Comparison of ENCODE assay signal across 16 mouse cellular contexts in genomic region chr11:81492351-81492750, GRCm38 (mm10).
DNase-seq lines count a peak whose midpoint lies in the region; TF ChIP-seq lines count a peak whose summit lies in the region.
"Had no signal": no experiment of that assay in that cellular context is flagged by ENCODE, and none has a peak within 500 bp of the region (broad histone marks: within the 10 kb centered on the region; RNA-seq: fewer than 3 reads in every experiment).

No protein-coding gene starts in this region.

- TF ChIP-seq EP300 in heart, adult 2 months (IDR thresholded peaks at IDR 0.05; ENCODE audit: insufficient read depth, low read depth, low read length): no peak

- no peaks in the 10 kb centered on the region for H3K36me3 ChIP-seq in heart, adult 2 months (ENCODE audit: control insufficient read depth, insufficient read depth, low read length)
- H3K36me3 ChIP-seq: embryonic facial prominence, embryonic 13.5 days; heart, embryonic 12.5 days; limb, embryonic 15.5 days; midbrain, embryonic 15.5 days had no signal

- no peak overlapping the region for H3K9ac ChIP-seq in heart, adult 2 months (ENCODE audit: low read depth, low read length)
- H3K9ac ChIP-seq: embryonic facial prominence, embryonic 13.5 days; heart, embryonic 12.5 days; limb, embryonic 15.5 days; midbrain, embryonic 15.5 days had no signal

- H3K4me1 ChIP-seq in heart, adult 2 months (ENCODE audit: control insufficient read depth, insufficient read depth, low read length): no peaks in the 10 kb centered on the region
- H3K4me1 ChIP-seq: heart, embryonic 12.5 days; limb, embryonic 15.5 days had no signal

- no peak for TF ChIP-seq POLR2A in heart, adult 2 months (IDR thresholded peaks at IDR 0.05; ENCODE audit: insufficient read depth, low read depth, low read length)

- intact Hi-C loops in heart, adult 2 months (cut with DNase I): no loop called here

- peak; percentile 25 to 55 for DNase-seq in layer of hippocampus, adult 18-20 months (ENCODE audit: low spot score in 2 of 2)
- no peak for DNase-seq in layer of hippocampus, adult 9-10 months (ENCODE audit: low spot score)
- peak; percentile 63 to 76 for DNase-seq in frontal cortex, adult 2 months (ENCODE audit: extremely low spot score in 1 of 2, low spot score in 1 of 2)
- peak; percentile 65 to 66 for DNase-seq in left cerebral cortex, adult 9 months (ENCODE audit: low spot score in 2 of 2)
- peak; percentile 59 for DNase-seq in right cerebral cortex, postnatal 25 days
- no peak for DNase-seq in gastrocnemius, postnatal 4 days (ENCODE audit: low spot score in 2 of 2)
- DNase-seq in heart, adult 2 months: no peak
- DNase-seq: adrenal gland, postnatal 14 days; cerebellum, adult 18-20 months; gastrocnemius, postnatal 25 days; heart, postnatal 4 days; lung, postnatal 10 days had no signal

- no peak for TF ChIP-seq CTCF in heart, adult 2 months (IDR thresholded peaks at IDR 0.05)

- H3K4me3 ChIP-seq in heart, adult 2 months: no peak overlapping the region
- H3K4me3 ChIP-seq: embryonic facial prominence, embryonic 13.5 days; heart, embryonic 12.5 days; limb, embryonic 15.5 days; midbrain, embryonic 15.5 days had no signal

- no peak overlapping the region for H3K27ac ChIP-seq in heart, adult 2 months
- H3K27ac ChIP-seq: embryonic facial prominence, embryonic 13.5 days; limb, embryonic 15.5 days; midbrain, embryonic 15.5 days had no signal

- no peaks in the 10 kb centered on the region for H3K79me2 ChIP-seq in heart, adult 2 months (replicated peaks; ENCODE audit: control insufficient read depth, insufficient read depth, low read length)

- no peaks in the 10 kb centered on the region for H3K27me3 ChIP-seq in heart, adult 2 months (ENCODE audit: control insufficient read depth, insufficient read depth, low read length)
- H3K27me3 ChIP-seq: embryonic facial prominence, embryonic 13.5 days; limb, embryonic 15.5 days; midbrain, embryonic 15.5 days had no signal

- 73% methylated on average over 5 of the region's 5 CpGs for WGBS in heart, adult 2 months

Comparison
In these comparisons a context has a peak if more than half of its experiments do, and no peak if none do; other contexts are left out.
1. DNase-seq: peak in layer of hippocampus, adult 18-20 months (2 of 2), frontal cortex, adult 2 months (2 of 2), left cerebral cortex, adult 9 months (2 of 2) and right cerebral cortex, postnatal 25 days (single experiment); none in layer of hippocampus, adult 9-10 months (single experiment), gastrocnemius, postnatal 4 days (0 of 2) and heart, adult 2 months (0 of 2).